Mouse (Mus musculus) cerebellum, adult 11-12 months (tissue): Measurements from ENCODE around the gene Prr3.
"Not testable (repeated sequence)": the region's sequence is repeated elsewhere in the genome, so short reads cannot be mapped to it uniquely, and the experiment has no call there.

Source experiments
- DNase-seq: peaks from one replicate; pipeline ENCODE4 v3.0.0; 2022

Gene Prr3

DNA sequence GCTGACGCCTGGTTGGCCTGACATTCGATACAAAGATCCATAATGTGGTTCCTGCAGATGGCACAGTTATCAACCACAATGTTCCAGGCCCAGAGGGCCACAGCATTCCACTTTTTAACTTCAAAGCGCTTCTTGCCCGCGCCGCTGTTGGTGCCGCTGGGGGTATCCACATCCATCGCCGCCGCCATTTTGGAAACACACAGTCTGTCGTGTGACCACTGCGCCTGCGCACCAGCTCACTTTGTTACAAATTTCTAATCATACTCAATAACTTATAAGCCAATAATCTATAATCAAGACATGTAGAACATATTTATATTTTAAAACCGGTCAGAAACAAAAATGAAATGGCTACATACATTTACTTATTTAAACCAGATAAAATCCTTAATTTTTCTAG is 44.3 kb downstream of the Prr3 start:
- DNase-seq, result not testable (repeated sequence)

DNA sequence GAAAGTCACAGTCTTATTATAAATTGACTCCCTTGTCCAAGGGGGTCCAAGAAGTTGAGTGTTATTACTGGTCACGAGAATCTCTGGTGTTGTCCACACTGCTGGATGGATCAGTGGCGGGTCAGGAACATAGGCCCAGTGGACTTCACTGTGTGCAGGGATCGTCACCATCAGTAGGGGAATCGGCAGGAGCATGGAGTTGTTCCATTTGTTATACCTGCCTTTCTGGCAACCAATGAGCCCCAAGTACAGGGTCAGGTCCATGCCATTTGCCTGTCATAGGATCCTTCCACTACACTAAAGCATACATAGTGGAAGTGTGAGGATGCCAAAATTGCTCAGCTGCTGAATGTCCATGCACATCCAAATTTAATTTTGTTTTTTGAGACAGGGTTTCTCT is 47.4 kb downstream of the Prr3 start:
- no peak for DNase-seq

GRCm38 (mm10) chr17:35930627-35931026 is 49.4 kb downstream of the Prr3 start:
- DNase-seq, result no peak

GRCm38 (mm10) chr17:35929534-35929933 is 50.5 kb downstream of the Prr3 start:
- DNase-seq, result no peak

GRCm38 (mm10) chr17:35927471-35927870 is 52.6 kb downstream of the Prr3 start:
- no peak for DNase-seq

DNA sequence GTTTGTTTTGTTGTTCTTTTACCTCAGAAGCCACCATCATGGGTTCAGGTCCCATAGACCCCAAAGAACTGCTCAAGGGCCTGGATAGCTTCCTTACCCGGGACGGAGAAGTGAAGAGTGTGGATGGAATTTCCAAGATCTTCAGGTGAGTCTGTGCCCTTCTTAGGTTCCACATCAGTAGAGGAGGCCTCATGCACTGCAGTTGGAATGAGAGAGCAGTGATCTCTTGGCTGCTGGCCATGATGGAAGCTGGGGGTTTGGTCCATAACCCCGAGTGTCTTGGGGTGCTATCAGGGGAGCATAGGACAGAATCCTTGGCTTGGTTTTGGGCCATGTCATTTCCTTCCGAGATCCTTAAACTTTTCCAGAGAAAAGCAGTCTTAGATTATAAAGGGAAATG is 56.8 kb downstream of the Prr3 start:
- no peak for DNase-seq

- DNase-seq, result no peak
Observed at GRCm38 (mm10) chr17:35922566-35922965, 57.5 kb downstream of the Prr3 start.
